Mouse (Mus musculus) ovary, postnatal 36 days (tissue): ENCODE measurements around the gene Olfr9.
"Not testable (repeated sequence)": the region's sequence is repeated elsewhere in the genome, so short reads cannot be mapped to it uniquely, and the experiment has no call there.

ENCODE experiments used
- DNase-seq: peaks from one replicate; pipeline ENCODE4 v3.0.0; 2022; ENCODE audit warnings: low spot score, mixed read lengths

Gene Olfr9

DNA sequence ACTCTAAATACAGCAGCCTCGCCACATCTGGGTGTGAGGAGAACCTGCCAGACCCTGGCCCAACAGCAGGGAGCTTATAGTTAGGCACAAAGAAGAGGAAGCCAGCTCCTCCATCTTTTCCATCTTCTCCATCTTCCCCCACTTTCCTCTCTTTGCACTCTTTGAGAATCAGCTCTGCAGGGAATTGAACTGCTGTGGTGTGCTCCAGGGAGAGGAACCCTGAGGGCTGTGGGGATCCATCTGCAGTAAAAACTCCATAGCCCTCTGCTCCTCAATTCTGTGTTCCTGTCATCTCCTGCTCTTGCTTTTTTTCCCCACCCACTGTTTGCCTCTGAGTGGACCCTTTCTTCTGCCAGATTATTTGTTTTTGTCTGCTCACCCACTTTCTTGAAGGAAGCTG is at the start of gene Olfr9:
Gene Olfr9, plus strand, starts transcription at position 301 of the 400 bp plus-strand sequence.
- not testable (repeated sequence) for DNase-seq

DNA sequence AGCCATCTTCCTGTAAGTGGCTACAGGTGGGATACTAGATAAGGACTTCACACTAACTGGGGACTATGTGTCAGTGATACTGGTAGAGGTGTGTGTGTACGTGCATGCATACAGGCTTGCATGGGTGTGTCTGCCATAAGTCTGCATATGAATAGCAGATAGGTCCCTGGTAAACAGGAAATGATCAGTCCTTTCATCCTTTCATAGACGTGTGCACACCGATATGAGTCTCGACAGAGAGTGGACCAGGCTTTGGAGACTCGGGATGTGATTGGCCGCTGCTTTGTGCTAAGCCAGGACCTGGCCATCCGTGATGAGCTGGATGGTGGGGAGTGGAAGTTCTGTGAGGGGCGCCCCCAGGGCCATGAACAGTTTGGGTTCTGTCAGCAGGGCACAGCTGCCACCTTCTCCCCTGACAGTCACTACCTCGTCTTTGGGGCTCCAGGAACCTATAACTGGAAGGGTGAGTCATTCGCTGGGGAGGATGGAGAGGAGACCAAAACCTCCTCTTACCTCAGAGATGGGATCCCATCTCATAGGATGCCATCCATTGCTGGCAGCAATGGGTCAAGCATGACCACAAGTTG is 48.7 kb upstream of the Olfr9 start:
- DNase-seq, result no peak

GRCm38 (mm10) chr10:128945675-128946074 is 43.6 kb upstream of the Olfr9 start:
- no peak for DNase-seq

- DNase-seq, result no peak
These were observed 41.7 kb upstream of the Olfr9 start for GRCm38 (mm10) chr10:128947496-128947895.

- no peak for DNase-seq
These were observed 38.9 kb upstream of the Olfr9 start for GRCm38 (mm10) chr10:128950208-128950887.

- no peak for DNase-seq
These were observed 30.9 kb upstream of the Olfr9 start for GRCm38 (mm10) chr10:128958340-128958739.

DNA sequence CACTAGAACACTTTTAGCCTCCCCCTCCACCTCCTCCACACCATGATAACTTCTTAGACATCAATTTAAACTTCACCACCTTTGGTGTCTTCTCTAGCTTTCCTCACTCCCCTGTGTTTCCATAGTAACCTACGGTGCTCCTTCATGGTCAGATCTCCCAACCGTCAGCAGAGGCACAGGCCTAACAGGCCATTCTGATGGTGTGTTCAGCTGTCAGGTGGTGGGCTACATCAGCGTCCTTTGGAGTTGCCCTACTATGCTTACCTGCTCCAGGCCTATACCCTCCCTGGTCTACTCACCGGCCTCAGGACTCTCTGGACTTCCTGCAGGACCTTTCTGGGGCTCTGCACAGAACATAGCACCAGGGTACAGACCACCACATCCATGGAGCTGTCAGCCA is 29.1 kb upstream of the Olfr9 start:
- DNase-seq, result no peak

GRCm38 (mm10) chr10:128960590-128961584 is 28.3 kb upstream of the Olfr9 start, which contains the start of gene Mettl7b:
TSS of gene Mettl7b (minus strand) at chr10:128960988.
- DNase-seq, result no peak

DNA sequence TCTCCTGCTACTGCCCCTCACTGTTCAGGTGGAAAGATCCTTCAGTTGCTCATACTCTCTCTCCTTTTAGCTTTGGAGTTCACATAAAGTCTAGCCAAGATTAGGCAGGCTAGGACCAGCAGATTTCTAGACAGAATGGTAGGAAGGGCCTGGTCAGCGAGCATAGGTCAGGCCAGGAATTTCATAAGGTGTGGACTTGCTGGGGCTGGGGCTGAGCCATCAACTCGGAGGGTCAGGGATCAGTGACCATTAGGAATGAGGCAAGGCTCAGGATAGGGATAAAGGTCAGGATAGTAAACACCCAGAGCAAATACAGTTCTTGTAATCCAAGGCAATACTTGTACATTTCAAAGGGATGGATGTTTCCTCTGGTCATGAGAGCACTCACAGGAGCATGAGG is 24.3 kb upstream of the Olfr9 start:
- DNase-seq, result no peak

DNA sequence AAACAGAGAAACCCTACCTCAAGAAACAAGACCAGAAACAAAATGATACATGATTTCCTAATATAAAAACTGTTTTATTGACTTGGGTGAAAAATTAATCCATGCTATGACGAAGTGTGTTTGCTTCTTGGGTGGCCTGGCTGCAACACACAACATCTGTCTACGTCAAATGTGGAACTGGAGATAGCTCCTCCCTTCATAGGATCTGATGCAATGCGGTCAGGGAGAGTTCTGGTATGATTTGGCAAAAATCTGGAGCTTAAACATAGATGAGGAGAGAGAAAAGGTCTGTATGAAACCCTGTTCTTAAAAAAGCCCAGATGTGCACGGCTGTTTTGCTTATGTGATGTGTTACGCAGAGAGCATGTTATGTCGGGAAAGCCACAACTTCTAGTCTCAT is 23.4 kb upstream of the Olfr9 start:
- no peak for DNase-seq

DNA sequence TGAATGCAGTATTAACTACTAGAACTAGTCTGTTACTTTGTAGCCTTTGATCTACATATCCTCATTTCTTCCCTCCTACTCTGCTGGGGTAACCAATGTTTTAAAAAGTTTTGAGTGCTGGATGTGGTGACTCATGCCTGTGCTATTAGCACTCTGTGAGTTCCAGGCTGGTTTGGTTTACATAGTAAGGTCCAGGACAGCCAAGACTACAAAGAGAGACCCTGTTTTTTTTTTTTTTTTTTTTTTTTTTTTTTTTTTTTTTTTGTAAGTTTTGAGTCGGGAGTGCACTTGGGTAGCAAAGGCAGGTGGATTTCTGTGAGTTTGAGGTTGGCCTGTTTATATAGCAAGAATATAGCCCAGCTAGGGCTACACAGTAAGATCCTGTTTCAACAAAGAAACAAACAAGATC is 20.9 kb upstream of the Olfr9 start:
- no peak for DNase-seq

- DNase-seq, result no peak
These were observed 18.4 kb upstream of the Olfr9 start for GRCm38 (mm10) chr10:128970740-128971250.

GRCm38 (mm10) chr10:128972841-128973240 is 16.4 kb upstream of the Olfr9 start:
- DNase-seq, result no peak

GRCm38 (mm10) chr10:128976395-128976794 is 12.8 kb upstream of the Olfr9 start:
- DNase-seq, result no peak

DNA sequence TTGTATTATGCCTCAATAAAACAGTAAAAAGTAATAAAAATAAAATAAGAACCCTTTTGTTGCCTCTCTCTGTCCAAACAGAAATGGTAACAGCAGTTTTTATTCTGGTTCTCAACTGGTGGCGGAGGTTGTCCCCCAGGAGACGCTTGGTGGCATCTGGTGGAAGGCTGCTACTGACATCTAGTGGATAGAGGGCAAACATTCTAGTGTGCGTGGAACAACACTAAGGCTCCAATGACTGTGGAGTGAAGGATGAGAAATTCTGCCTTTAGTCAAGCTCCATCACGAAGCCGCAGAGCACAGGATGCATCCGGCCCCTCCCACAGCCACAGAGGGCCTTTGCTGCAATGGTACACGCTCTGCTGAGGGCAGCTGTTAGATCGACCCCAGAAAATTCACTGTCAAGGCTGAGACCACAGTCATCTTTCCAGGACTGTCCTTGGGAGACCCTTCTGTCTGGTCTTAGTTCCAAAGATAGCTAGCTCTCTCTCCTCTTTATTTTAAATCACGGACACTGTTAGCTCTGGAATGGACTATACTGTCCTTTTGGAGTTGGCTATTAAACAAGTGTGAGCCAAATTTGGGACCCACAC is 11.6 kb upstream of the Olfr9 start:
- DNase-seq, result peak; percentile 7

- DNase-seq, result no peak
These were observed 8.4 kb upstream of the Olfr9 start for GRCm38 (mm10) chr10:128980644-128981365.

DNA sequence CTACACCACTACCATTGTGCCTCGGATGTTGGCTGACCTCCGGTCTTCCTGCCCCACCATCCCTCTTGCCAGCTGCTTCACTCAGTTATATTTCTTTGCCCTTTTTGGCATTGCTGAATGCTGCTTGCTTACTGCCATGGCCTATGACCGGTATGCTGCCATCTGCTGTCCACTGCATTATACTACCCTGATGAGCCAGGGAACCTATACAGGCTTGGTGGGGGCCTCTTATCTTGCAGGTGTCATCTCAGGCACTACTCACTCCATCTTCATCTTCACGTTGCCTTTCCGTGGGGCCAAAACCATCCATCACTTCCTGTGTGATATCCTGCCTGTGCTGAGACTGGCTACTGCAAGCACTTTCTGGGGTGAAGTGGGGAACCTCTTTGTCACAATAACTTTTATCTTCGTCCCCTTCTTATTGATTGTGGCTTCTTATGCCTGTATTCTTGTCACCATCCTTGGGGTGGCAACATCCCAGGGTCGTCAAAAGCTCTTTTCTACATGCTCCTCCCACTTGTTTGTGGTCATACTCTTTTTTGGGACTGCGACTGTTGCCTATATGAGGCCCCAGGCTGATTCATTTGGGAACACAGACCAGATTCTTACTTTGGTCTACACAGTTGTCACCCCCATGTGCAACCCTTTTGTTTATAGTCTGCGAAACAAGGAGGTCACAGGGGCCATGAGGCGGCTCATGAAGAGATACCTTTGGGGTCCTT is 1.1 kb downstream of the Olfr9 start:
- DNase-seq, result not testable (repeated sequence)

GRCm38 (mm10) chr10:128990994-128991393 is 1.8 kb downstream of the Olfr9 start:
- no peak for DNase-seq

DNA sequence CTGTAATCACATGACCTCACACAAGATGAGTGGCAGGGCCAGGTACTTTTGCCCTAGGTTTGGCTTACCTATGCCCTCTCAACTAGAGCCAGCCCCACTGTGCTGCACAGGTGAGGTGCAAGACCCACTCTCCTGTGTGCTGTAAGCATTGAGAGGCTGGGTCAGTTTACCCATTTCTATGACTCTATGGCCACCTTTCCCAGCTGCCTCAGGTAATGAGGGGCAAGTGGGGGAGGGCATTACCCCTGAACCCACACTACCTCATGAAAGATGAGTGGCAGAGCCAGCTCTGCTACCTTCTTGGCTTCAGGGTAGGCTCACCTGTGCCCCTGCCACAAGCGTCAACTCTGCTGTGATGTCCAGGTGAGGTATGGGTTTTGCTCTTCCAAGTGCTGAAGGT is 6.6 kb downstream of the Olfr9 start:
- no peak for DNase-seq

GRCm38 (mm10) chr10:128996523-128997040 is 7.4 kb downstream of the Olfr9 start:
- no peak for DNase-seq
